Mouse (Mus musculus) embryonic facial prominence, embryonic 14.5 days (tissue): ENCODE data around the gene Xylb. TPM values are rescaled to one million over a fixed set of nuclear protein-coding genes. Genes with fewer than 3 reads are reported as not detected.
A peak's percentile ranks its signal among the peaks of the same experiment; 100 is the strongest.

Source experiments
- ATAC-seq: fragments of 200-750 bp; cut with Nextera tagmentation; 2 replicates; pipeline ENCODE4 v1.8.0; 2017; ENCODE audit warnings: low read depth, moderate number of reproducible peaks, moderate TSS enrichment
- DNase-seq: peaks from one replicate; pipeline ENCODE4 v3.0.0-alpha.2; 2015; ENCODE audit warnings: low spot score
- H3K27ac ChIP-seq: fragments of 300-500 bp; sonication (generic); replicated peaks from 2 replicates; pipeline ENCODE4 v1.5.1; 2014; ENCODE audit warnings: low read depth, mild to moderate bottlenecking, low read length, moderate library complexity
- H3K27me3 ChIP-seq: fragments of 300-500 bp; sonication (generic); replicated peaks from 2 replicates; pipeline ENCODE4 v1.6.1; 2014; ENCODE audit warnings: low read length; ENCODE audit not compliant: control insufficient read depth, insufficient read depth
- H3K36me3 ChIP-seq: fragments of 300-500 bp; sonication (generic); 2 replicates; pipeline ENCODE4 v1.6.1; 2014; ENCODE audit warnings: low read length, mixed read lengths; ENCODE audit not compliant: control insufficient read depth, insufficient read depth
- H3K4me1 ChIP-seq: fragments of 300-500 bp; sonication (generic); 2 replicates; pipeline ENCODE4 v1.6.1; 2014; ENCODE audit warnings: antibody characterized with exemption, low read length; ENCODE audit not compliant: control insufficient read depth, insufficient read depth
- H3K4me2 ChIP-seq: fragments of 300-500 bp; sonication (generic); 2 replicates; pipeline ENCODE4 v1.6.1; 2014; ENCODE audit warnings: low read depth, mild to moderate bottlenecking, low read length, moderate library complexity, mixed read lengths
- H3K4me3 ChIP-seq: fragments of 300-500 bp; sonication (generic); 2 replicates; pipeline ENCODE4 v1.5.1; 2014; ENCODE audit warnings: low read depth, mild to moderate bottlenecking, low read length
- H3K9ac ChIP-seq: fragments of 300-500 bp; sonication (generic); 2 replicates; pipeline ENCODE4 v1.6.1; 2014; ENCODE audit warnings: low read depth, mild to moderate bottlenecking, low read length, moderate library complexity, mixed read lengths
- H3K9me3 ChIP-seq: fragments of 300-500 bp; sonication (generic); 2 replicates; pipeline ENCODE4 v1.6.1; 2016; ENCODE audit warnings: low read length; ENCODE audit not compliant: control insufficient read depth
- WGBS: fragments of 180-500 bp; shearing (Covaris S2); extraction: QIAGEN DNeasy Blood & Tissue Kit; methylation state at CpG from one replicate; pipeline ENCODE4 v1.1.7; 2014; 5-methylcytosine and 5-hydroxymethylcytosine counted together
- polyA plus RNA-seq: library from polyadenylated mRNA; unstranded; fragments of >200 nt; fragmentation: Nextera tagmentation; extraction: Ambion mirVana; gene quantifications from 2 replicates; pipeline ENCODE4 v1.2.1, GENCODE M21; 2014

The Xylb gene
- polyA plus RNA-seq, 1 experiment from 2014 or later: 5.0 TPM

GRCm38 (mm10) chr9:119401801-119402214 is 44.6 kb downstream of the Xylb start, which contains the start of gene Acvr2b:
TSS of gene Acvr2b (plus strand) at chr9:119402118.
- Histone ChIP-seq H3K9me3 (no peaks in the 10 kb centered on the region), H3K27ac (peak within 1 kb of the TSS; percentile 98), H3K27me3 (no peaks in the 10 kb centered on the region), H3K9ac (peak within 1 kb of the TSS; percentile 98), H3K4me3 (peak within 1 kb of the TSS; percentile 88), H3K4me1 (peaks cover 6% of the 10 kb centered on the region; the same call in 1 of the 2 replicates), H3K4me2 (peak within 1 kb of the TSS; percentile 98), H3K36me3 (no peaks in the 10 kb centered on the region)
- 0% methylated on average over 4 of the region's 32 CpGs for WGBS
- DNase-seq (peak; percentile 97), ATAC-seq (peak; percentile 94)

- Histone ChIP-seq H3K27me3 (no peaks in the 10 kb centered on the region), H3K9me3 (no peaks in the 10 kb centered on the region), H3K9ac (peak overlapping the region; percentile 98), H3K27ac (peak overlapping the region; percentile 98), H3K36me3 (no peaks in the 10 kb centered on the region), H3K4me1 (peaks cover 8% of the 10 kb centered on the region; the same call in 1 of the 2 replicates), H3K4me2 (peak overlapping the region; percentile 98), H3K4me3 (peak overlapping the region; percentile 88)
- peak; percentile 69 for ATAC-seq
- WGBS: under 1% methylated on average over 49 of the region's 127 CpGs
- DNase-seq: peak; percentile 53
Observed at GRCm38 (mm10) chr9:119402253-119403235, 45.4 kb downstream of the Xylb start.

- no peaks in the 10 kb centered on the region for H3K9me3 ChIP-seq
- no peaks in the 10 kb centered on the region for H3K27me3 ChIP-seq
- peak overlapping the region; percentile 98 for H3K9ac ChIP-seq
- peak overlapping the region; percentile 98 for H3K27ac ChIP-seq
- ATAC-seq (peak; percentile 31; the same call in 1 of the 2 replicates), DNase-seq (peak; percentile 82)
- peak overlapping the region; percentile 98 for H3K4me2 ChIP-seq
- peaks cover 13% of the 10 kb centered on the region; the same call in 1 of the 2 replicates for H3K4me1 ChIP-seq
- under 1% methylated on average over 22 of the region's 26 CpGs for WGBS
- H3K4me3 ChIP-seq: peak overlapping the region; percentile 88
- no peaks in the 10 kb centered on the region for H3K36me3 ChIP-seq
Observed at GRCm38 (mm10) chr9:119403236-119403641, 46.1 kb downstream of the Xylb start.

GRCm38 (mm10) chr9:119404090-119404489 is 46.9 kb downstream of the Xylb start:
- Histone ChIP-seq H3K27ac (no peak overlapping the region), H3K4me3 (peak overlapping the region; percentile 88), H3K36me3 (no peaks in the 10 kb centered on the region), H3K4me1 (peaks cover 13% of the 10 kb centered on the region; the same call in 1 of the 2 replicates), H3K9ac (peak overlapping the region; percentile 98; the same call in 1 of the 2 replicates), H3K27me3 (no peaks in the 10 kb centered on the region), H3K9me3 (no peaks in the 10 kb centered on the region), H3K4me2 (peak overlapping the region; percentile 98)
- WGBS: 64% methylated on average over 5 of the region's 5 CpGs
- ATAC-seq (no peak), DNase-seq (no peak)

- Histone ChIP-seq H3K9ac (no peak overlapping the region), H3K4me2 (no peak overlapping the region), H3K27me3 (no peaks in the 10 kb centered on the region), H3K9me3 (peaks cover 23% of the 10 kb centered on the region), H3K4me3 (no peak overlapping the region), H3K36me3 (peaks cover 12% of the 10 kb centered on the region; the same call in 1 of the 2 replicates), H3K27ac (no peak overlapping the region), H3K4me1 (peaks cover 13% of the 10 kb centered on the region; the same call in 1 of the 2 replicates)
- DNase-seq (no peak), ATAC-seq (no peak)
- whole genome bisulfite sequencing: 44% methylated on average over 10 of the region's 15 CpGs
Observed at GRCm38 (mm10) chr9:119407884-119408283, 50.7 kb downstream of the Xylb start.

- Histone ChIP-seq H3K27me3 (no peaks in the 10 kb centered on the region), H3K4me3 (no peak overlapping the region), H3K4me1 (peaks cover 7% of the 10 kb centered on the region; the same call in 1 of the 2 replicates), H3K4me2 (no peak overlapping the region), H3K9ac (0 out of 2 replicates have a peak overlapping the region, but pooled peaks have one; percentile 6), H3K36me3 (peaks cover 16% of the 10 kb centered on the region; the same call in 1 of the 2 replicates), H3K27ac (peak overlapping the region; percentile 52; the same call in 1 of the 2 replicates), H3K9me3 (peaks cover 29% of the 10 kb centered on the region)
- ATAC-seq: peak; percentile 30; the same call in 1 of the 2 replicates
- 69% methylated on average over 11 of the region's 11 CpGs for WGBS
- peak; percentile 46 for DNase-seq
Observed at GRCm38 (mm10) chr9:119408898-119409664, 51.9 kb downstream of the Xylb start.

- H3K27me3 ChIP-seq: no peaks in the 10 kb centered on the region
- H3K4me1 ChIP-seq: peaks cover 7% of the 10 kb centered on the region; the same call in 1 of the 2 replicates
- ATAC-seq: no peak
- no peak overlapping the region for H3K9ac ChIP-seq
- H3K4me3 ChIP-seq: no peak overlapping the region
- H3K36me3 ChIP-seq: peaks cover 16% of the 10 kb centered on the region; the same call in 1 of the 2 replicates
- H3K9me3 ChIP-seq: peaks cover 29% of the 10 kb centered on the region
- 48% methylated on average over 5 of the region's 5 CpGs for WGBS
- no peak for DNase-seq
- H3K4me2 ChIP-seq: no peak overlapping the region
- H3K27ac ChIP-seq: no peak overlapping the region
Observed at GRCm38 (mm10) chr9:119409864-119410263, 52.7 kb downstream of the Xylb start.

GRCm38 (mm10) chr9:119418025-119418424 is 60.8 kb downstream of the Xylb start:
- H3K4me2 ChIP-seq: 0 out of 2 replicates have a peak overlapping the region, but pooled peaks have one; percentile 9
- H3K4me1 ChIP-seq: no peaks in the 10 kb centered on the region
- WGBS: 76% methylated on average over 18 of the region's 18 CpGs

More at GRCm38 (mm10) chr9:119418025-119418424, 60.8 kb downstream of the Xylb start:
- no peak overlapping the region for H3K9ac ChIP-seq
- H3K4me3 ChIP-seq: no peak overlapping the region
- DNase-seq: no peak
- ATAC-seq: no peak
- no peaks in the 10 kb centered on the region for H3K27me3 ChIP-seq
- H3K27ac ChIP-seq: peak overlapping the region; percentile 6; the same call in 1 of the 2 replicates
- peaks cover 5% of the 10 kb centered on the region for H3K9me3 ChIP-seq
- H3K36me3 ChIP-seq: 0 out of 2 replicates have a peak, but pooled peaks cover 4% of the 10 kb centered on the region
